Mouse (Mus musculus) liver, postnatal 0 days (tissue): ENCODE results near the gene Stk39.

ENCODE experiments used
- CTCF ChIP-seq: sonication (generic); IDR thresholded peaks from 2 replicates; pipeline ENCODE4 v1.5.1; 2016; ENCODE audit warnings: antibody characterized with exemption, low read depth
- EP300 ChIP-seq: IDR thresholded peaks from 2 replicates; pipeline ENCODE4 v1.6.1; 2016; ENCODE audit warnings: antibody characterized with exemption, low read depth, mild to moderate bottlenecking

GRCm38 (mm10) chr2:68406571-68407074 lies 65.4 kb downstream of the Stk39 start:
- TF ChIP-seq CTCF (no peak), EP300 (no peak)
